Mouse (Mus musculus) gastrocnemius, postnatal 25 days (tissue): ENCODE results near the gene Cyp4f16. TPM values are rescaled to one million over a fixed set of nuclear protein-coding genes. Genes with fewer than 3 reads are reported as not detected.
A peak's percentile ranks its signal among the peaks of the same experiment; 100 is the strongest.
"Not testable (repeated sequence)": the region's sequence is repeated elsewhere in the genome, so short reads cannot be mapped to it uniquely, and the experiment has no call there.

Experiments
- DNase-seq: peaks from one replicate; pipeline ENCODE4 v3.0.0; 2022
- long read RNA-seq, 2 experiments: library from polyadenylated mRNA; stranded (forward); transcript quantifications; one replicate each; pipeline ENCODE4 v2.0.0; 2021
- total RNA-seq, 2 experiments: library from RNA; stranded (reverse); gene quantifications; 1 replicate in 1 of 2; 2 replicates in 1 of 2; pipeline ENCODE4 v1.2.3; 2021

Cyp4f16 gene
- total RNA-seq: 1 to 10 TPM in 1 of 2 experiments, under 1 TPM in 1; 0.72 to 2.2 TPM
- long read RNA-seq, experiment 1, partial matches to known transcripts: 1 of 1 reads
- long read RNA-seq, experiment 1, other reads (novel, unspliced or antisense): 0 of 1 reads
- long read RNA-seq, experiment 2, partial matches to known transcripts: 0 of 1 reads
- long read RNA-seq, experiment 2, other reads (novel, unspliced or antisense): 1 of 1 reads

GRCm38 (mm10) chr17:32536051-32536866 lies at the start of gene Cyp4f16:
TSS of gene Cyp4f16 (plus strand) at chr17:32536558.
- peak; percentile 82 for DNase-seq

- DNase-seq: peak; percentile 16
Measured at GRCm38 (mm10) chr17:32492349-32492980, 43.9 kb upstream of the Cyp4f16 start.

- DNase-seq: no peak
Measured at GRCm38 (mm10) chr17:32494601-32495000, 41.8 kb upstream of the Cyp4f16 start.

- DNase-seq: not testable (repeated sequence)
Measured at GRCm38 (mm10) chr17:32500511-32500910, 35.8 kb upstream of the Cyp4f16 start.

GRCm38 (mm10) chr17:32501051-32501450 lies 35.3 kb upstream of the Cyp4f16 start:
- DNase-seq: no peak

- no peak for DNase-seq
Measured at GRCm38 (mm10) chr17:32503111-32503510, 33.2 kb upstream of the Cyp4f16 start.

GRCm38 (mm10) chr17:32505851-32506728 lies 30.3 kb upstream of the Cyp4f16 start, which contains the start of gene Cyp4f17:
TSS of gene Cyp4f17 (plus strand) at chr17:32506050.
- DNase-seq: peak; percentile 22

GRCm38 (mm10) chr17:32506729-32507245 lies 29.6 kb upstream of the Cyp4f16 start:
- DNase-seq: no peak

- no peak for DNase-seq
Measured at GRCm38 (mm10) chr17:32516126-32516525, 20.2 kb upstream of the Cyp4f16 start.

- DNase-seq: no peak
Measured at GRCm38 (mm10) chr17:32521981-32522380, 14.4 kb upstream of the Cyp4f16 start.

GRCm38 (mm10) chr17:32522386-32522785 lies 14.0 kb upstream of the Cyp4f16 start:
- no peak for DNase-seq

- DNase-seq: no peak
Measured at GRCm38 (mm10) chr17:32522816-32523215, 13.5 kb upstream of the Cyp4f16 start.

- no peak for DNase-seq
Measured at GRCm38 (mm10) chr17:32523895-32524294, 12.5 kb upstream of the Cyp4f16 start.

- peak; percentile 73 for DNase-seq
Measured at GRCm38 (mm10) chr17:32526341-32526740, 10.0 kb upstream of the Cyp4f16 start.

- no peak for DNase-seq
Measured at GRCm38 (mm10) chr17:32527748-32528147, 8.6 kb upstream of the Cyp4f16 start.

GRCm38 (mm10) chr17:32528408-32529337 lies 7.7 kb upstream of the Cyp4f16 start:
- DNase-seq: peak; percentile 78

- not testable (repeated sequence) for DNase-seq
Measured at GRCm38 (mm10) chr17:32532356-32532755, 4.0 kb upstream of the Cyp4f16 start.

- no peak for DNase-seq
Measured at GRCm38 (mm10) chr17:32534068-32534467, 2.3 kb upstream of the Cyp4f16 start.

- DNase-seq: no peak
Measured at GRCm38 (mm10) chr17:32536867-32537250, 501 bp downstream of the Cyp4f16 start.

- DNase-seq: not testable (repeated sequence)
Measured at GRCm38 (mm10) chr17:32544792-32545191, 8.4 kb downstream of the Cyp4f16 start.

GRCm38 (mm10) chr17:32550377-32550776 lies 14.0 kb downstream of the Cyp4f16 start:
- DNase-seq: not testable (repeated sequence)
